Mouse (Mus musculus): Measurements from ENCODE around the gene St3gal2.

- TF ChIP-seq POLR2A (IDR thresholded peaks at IDR 0.05; ENCODE audit: low read depth, low read length) (no peak), CTCF (IDR thresholded peaks at IDR 0.05; ENCODE audit: extremely low read depth, insufficient read length, insufficient replicate concordance, low read depth, low read length) (no peak)
These were observed 7.8 kb upstream of the St3gal2 start for GRCm38 (mm10) chr8:110911576-110912570.

Data from small intestine, adult 2 months (tissue).